In genomic region chr14:48616361-48616760, GRCm38 (mm10) we compare ENCODE assay signal across 29 mouse cellular contexts. TPM values are rescaled to one million over a fixed set of nuclear protein-coding genes. Genes with fewer than 3 reads are reported as not detected.
DNase-seq lines count a peak whose midpoint lies in the region; ATAC-seq lines count a peak whose summit lies in the region.
"Had no signal": no experiment of that assay in that cellular context is flagged by ENCODE, and none has a peak within 500 bp of the region (broad histone marks: within the 10 kb centered on the region; RNA-seq: fewer than 3 reads in every experiment).

No protein-coding gene starts in this region.

- no peaks in the 10 kb centered on the region for H3K27me3 ChIP-seq in hindbrain, embryonic 15.5 days
- H3K27me3 ChIP-seq in hindbrain, embryonic 14.5 days (ENCODE audit: control insufficient read depth, insufficient read depth, low read length), result no peaks in the 10 kb centered on the region
- 0 out of 2 replicates have a peak, but pooled peaks cover 3% of the 10 kb centered on the region for H3K27me3 ChIP-seq in neural tube, embryonic 13.5 days
- peaks cover 5% of the 10 kb centered on the region; the same call in 1 of the 2 replicates for H3K27me3 ChIP-seq in neural tube, embryonic 15.5 days (replicated peaks)
- H3K27me3 ChIP-seq: limb, embryonic 15.5 days; liver, embryonic 13.5 days; stomach, embryonic 15.5 days had no signal

- no peaks in the 10 kb centered on the region for H3K9me3 ChIP-seq in hindbrain, embryonic 15.5 days
- no peaks in the 10 kb centered on the region for H3K9me3 ChIP-seq in hindbrain, embryonic 14.5 days (ENCODE audit: control insufficient read depth, low read length)
- no peaks in the 10 kb centered on the region for H3K9me3 ChIP-seq in neural tube, embryonic 13.5 days
- no peaks in the 10 kb centered on the region for H3K9me3 ChIP-seq in neural tube, embryonic 15.5 days (replicated peaks)
- H3K9me3 ChIP-seq: forebrain, embryonic 15.5 days; limb, embryonic 10.5 days; limb, embryonic 15.5 days; liver, embryonic 13.5 days; stomach, embryonic 15.5 days had no signal

- ATAC-seq in hindbrain, embryonic 15.5 days (ENCODE audit: low FRiP score, low read depth), result no peak
- no peak for ATAC-seq in hindbrain, embryonic 14.5 days (ENCODE audit: low FRiP score)
- ATAC-seq in neural tube, embryonic 13.5 days (ENCODE audit: low read depth), result 0 out of 2 replicates have a peak, but pooled peaks have one; percentile 27
- ATAC-seq in neural tube, embryonic 15.5 days (ENCODE audit: low FRiP score), result no peak
- ATAC-seq: forebrain, embryonic 15.5 days; hindbrain, embryonic 16.5 days; intestine, embryonic 16.5 days; midbrain, embryonic 16.5 days had no signal

- H3K4me2 ChIP-seq in hindbrain, embryonic 15.5 days, result no peak overlapping the region
- H3K4me2 ChIP-seq in hindbrain, embryonic 14.5 days (replicated peaks), result no peak overlapping the region
- no peak overlapping the region for H3K4me2 ChIP-seq in neural tube, embryonic 13.5 days
- H3K4me2 ChIP-seq in neural tube, embryonic 15.5 days, result no peak overlapping the region
- H3K4me2 ChIP-seq: forebrain, embryonic 15.5 days; limb, embryonic 15.5 days; liver, embryonic 13.5 days; stomach, embryonic 15.5 days had no signal

- 50% methylated on average over 5 of the region's 5 CpGs for WGBS in hindbrain, embryonic 15.5 days
- WGBS in hindbrain, embryonic 14.5 days, result 38% methylated on average over 5 of the region's 5 CpGs
- WGBS in neural tube, embryonic 13.5 days, result 32% methylated on average over 5 of the region's 5 CpGs
- 32% methylated on average over 5 of the region's 5 CpGs for WGBS in neural tube, embryonic 15.5 days

- peak overlapping the region; percentile 5; the same call in 1 of the 2 replicates for H3K27ac ChIP-seq in hindbrain, embryonic 15.5 days (replicated peaks)
- H3K27ac ChIP-seq in hindbrain, embryonic 14.5 days, result no peak overlapping the region
- H3K27ac ChIP-seq in neural tube, embryonic 13.5 days (replicated peaks), result no peak overlapping the region
- no peak overlapping the region for H3K27ac ChIP-seq in neural tube, embryonic 15.5 days (replicated peaks)
- H3K27ac ChIP-seq: forebrain, embryonic 15.5 days; limb, embryonic 10.5 days; limb, embryonic 15.5 days; liver, embryonic 13.5 days; stomach, embryonic 15.5 days had no signal

- no peaks in the 10 kb centered on the region for H3K36me3 ChIP-seq in hindbrain, embryonic 15.5 days
- H3K36me3 ChIP-seq in hindbrain, embryonic 14.5 days (replicated peaks; ENCODE audit: control insufficient read depth, insufficient read depth), result no peaks in the 10 kb centered on the region
- H3K36me3 ChIP-seq in neural tube, embryonic 13.5 days, result no peaks in the 10 kb centered on the region
- no peaks in the 10 kb centered on the region for H3K36me3 ChIP-seq in neural tube, embryonic 15.5 days
- H3K36me3 ChIP-seq: forebrain, embryonic 15.5 days; limb, embryonic 10.5 days; limb, embryonic 15.5 days; liver, embryonic 13.5 days; stomach, embryonic 15.5 days had no signal

- peaks cover 8% of the 10 kb centered on the region for H3K4me1 ChIP-seq in hindbrain, embryonic 15.5 days (replicated peaks)
- 0 out of 2 replicates have a peak, but pooled peaks cover 7% of the 10 kb centered on the region for H3K4me1 ChIP-seq in hindbrain, embryonic 14.5 days (replicated peaks; ENCODE audit: control insufficient read depth, insufficient read depth, low read length)
- peaks cover 11% of the 10 kb centered on the region; the same call in 1 of the 2 replicates for H3K4me1 ChIP-seq in neural tube, embryonic 13.5 days (replicated peaks)
- peaks cover 7% of the 10 kb centered on the region for H3K4me1 ChIP-seq in neural tube, embryonic 15.5 days
- H3K4me1 ChIP-seq: forebrain, embryonic 15.5 days; limb, embryonic 10.5 days; liver, embryonic 13.5 days; stomach, embryonic 15.5 days had no signal

- DNase-seq in cerebellum, postnatal 14 days, result peak; percentile 15 to 21
- DNase-seq in cerebellum, adult 9-10 months, result no peak
- no peak for DNase-seq in hindbrain, embryonic 14.5 days (ENCODE audit: low spot score)
- DNase-seq in gastrocnemius, adult 18-20 months (ENCODE audit: low spot score), result no peak
- DNase-seq: cerebellum, adult 9-11 months; heart, postnatal 14 days; kidney, postnatal 14 days; layer of hippocampus, adult 9-11 months; liver, embryonic 13.5 days; lung, adult 18-20 months; lung, postnatal 14 days; right cerebral cortex, postnatal 14 days had no signal

- H3K4me3 ChIP-seq in hindbrain, embryonic 15.5 days, result no peak overlapping the region
- no peak overlapping the region for H3K4me3 ChIP-seq in hindbrain, embryonic 14.5 days (replicated peaks; ENCODE audit: low read length)
- no peak overlapping the region for H3K4me3 ChIP-seq in neural tube, embryonic 13.5 days
- no peak overlapping the region for H3K4me3 ChIP-seq in neural tube, embryonic 15.5 days (replicated peaks)
- H3K4me3 ChIP-seq: forebrain, embryonic 15.5 days; limb, embryonic 10.5 days; limb, embryonic 15.5 days; liver, embryonic 13.5 days; stomach, embryonic 15.5 days had no signal

- H3K9ac ChIP-seq in hindbrain, embryonic 15.5 days, result no peak overlapping the region
- no peak overlapping the region for H3K9ac ChIP-seq in hindbrain, embryonic 14.5 days
- H3K9ac ChIP-seq in neural tube, embryonic 13.5 days, result no peak overlapping the region
- H3K9ac ChIP-seq in neural tube, embryonic 15.5 days (replicated peaks), result no peak overlapping the region
- H3K9ac ChIP-seq: forebrain, embryonic 15.5 days; limb, embryonic 15.5 days; liver, embryonic 13.5 days; stomach, embryonic 15.5 days had no signal

RNA-seq across cellular contexts. Expression of gene Otx2, which starts 57.3 kb away (rescaled TPM):
- polyA plus RNA-seq in hindbrain, embryonic 15.5 days (2015; fragmentation: Nextera tagmentation; extraction: Ambion mirVana), result 21.9 and 36.3 TPM in 2 replicates
- 18.5 and 20.3 TPM in 2 replicates for polyA plus RNA-seq in hindbrain, embryonic 14.5 days (2014; fragmentation: Nextera tagmentation; extraction: Ambion mirVana)
- 1.1 TPM in 1 of 2 replicates, not detected in the other for polyA plus RNA-seq in neural tube, embryonic 13.5 days (2015; fragmentation: Nextera tagmentation; extraction: Ambion mirVana)
- 0.14 TPM in 1 of 2 replicates, not detected in the other for polyA plus RNA-seq in neural tube, embryonic 15.5 days (2015; fragmentation: Nextera tagmentation; extraction: Ambion mirVana)
- not detected for total RNA-seq in gastrocnemius, adult 18-20 months (2021)
- total RNA-seq: adrenal gland, adult 18-20 months; adrenal gland, postnatal 4 days; gastrocnemius, adult 8-10 months; heart, postnatal 14 days; MEL had no signal
- polyA plus RNA-seq: gonadal fat pad, adult 2 months; heart, embryonic 14.5 days; intestine, embryonic 16.5 days; kidney, embryonic 14.5 days; limb, embryonic 10.5 days; limb, embryonic 15.5 days; liver, embryonic 13.5 days had no signal

Comparison
In these comparisons a context has a peak if more than half of its experiments do, and no peak if none do; other contexts are left out.
1. DNase-seq: peak in cerebellum, postnatal 14 days (2 of 2); none in cerebellum, adult 9-10 months (single experiment), hindbrain, embryonic 14.5 days (single experiment) and gastrocnemius, adult 18-20 months (single experiment).